Mouse (Mus musculus) R1 (cell line): ENCODE data around the gene Itga6.
A peak's percentile ranks its signal among the peaks of the same experiment; 100 is the strongest.

Experiments
- DNase-seq: peaks from one replicate; pipeline ENCODE4 v3.0.0-alpha.2; 2018; ENCODE audit warnings: low read depth, low spot score

Gene Itga6

DNA sequence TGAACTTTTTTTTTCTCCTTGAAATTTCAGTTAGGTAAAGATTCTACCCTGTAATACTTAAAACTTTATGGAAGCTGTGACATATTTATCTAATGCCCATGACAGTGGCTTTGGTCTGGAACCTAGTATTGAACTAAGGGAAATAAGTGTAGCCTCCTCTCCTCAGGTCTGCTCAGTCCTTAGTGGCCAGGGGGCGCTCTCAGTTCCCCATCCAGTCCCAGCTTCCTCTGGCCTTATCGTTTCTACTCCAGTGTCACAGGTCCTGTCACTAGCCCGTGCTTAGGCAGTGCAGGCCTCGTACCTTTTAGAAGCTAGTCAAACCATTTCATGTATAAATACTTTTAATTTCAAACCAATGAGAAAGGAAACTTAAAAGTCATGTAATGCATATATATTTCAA lies 143.0 kb downstream of the Itga6 start:
- no peak for DNase-seq

DNA sequence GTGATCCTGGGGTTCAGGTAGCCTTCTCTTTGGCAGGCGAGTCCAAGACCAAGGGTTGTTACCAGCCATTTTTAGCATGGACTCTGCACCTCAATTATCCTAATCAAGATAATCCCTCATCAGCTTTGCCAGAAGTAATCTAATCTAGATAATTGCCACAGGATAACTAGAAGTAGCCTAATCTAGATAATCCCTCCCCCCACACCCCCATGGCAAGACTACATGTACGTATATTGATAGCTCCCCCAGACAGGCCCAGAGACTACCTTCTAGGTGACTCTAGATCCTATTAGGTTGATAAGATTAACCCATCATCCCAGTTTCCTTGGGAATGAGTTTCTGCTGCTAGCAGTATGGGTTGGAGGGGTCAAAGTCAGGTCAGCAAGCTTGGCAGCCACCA lies 146.1 kb downstream of the Itga6 start:
- DNase-seq, result no peak

DNA sequence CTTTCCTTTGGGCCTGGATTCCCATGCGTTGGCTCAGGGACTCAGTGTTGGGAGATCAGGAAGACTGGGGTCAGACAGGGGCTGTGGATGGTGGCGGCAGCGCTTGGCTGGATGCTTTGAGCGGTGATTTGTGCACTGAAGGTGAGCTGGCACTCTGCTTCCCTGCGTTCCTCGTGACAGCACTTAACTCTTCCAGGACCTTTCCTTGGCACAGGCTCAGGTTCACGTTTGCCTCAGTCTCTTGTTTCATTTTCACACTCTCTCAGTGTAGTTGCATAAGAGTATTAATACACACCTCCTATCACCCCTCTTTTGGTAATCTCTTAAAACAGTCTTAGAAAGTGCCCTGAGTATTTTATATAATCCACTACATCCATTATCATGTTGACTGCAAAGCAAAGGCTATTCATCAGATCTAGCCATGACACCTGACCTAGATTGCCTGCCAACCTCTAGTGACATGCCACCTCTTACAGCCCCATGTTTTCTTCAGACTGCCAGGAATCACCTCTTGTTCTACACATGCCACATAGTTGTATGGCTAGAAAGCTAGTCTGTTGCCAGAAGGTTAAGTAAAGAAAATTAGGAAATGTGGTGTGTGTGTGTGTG lies 147.4 kb downstream of the Itga6 start:
- DNase-seq, result no peak

DNA sequence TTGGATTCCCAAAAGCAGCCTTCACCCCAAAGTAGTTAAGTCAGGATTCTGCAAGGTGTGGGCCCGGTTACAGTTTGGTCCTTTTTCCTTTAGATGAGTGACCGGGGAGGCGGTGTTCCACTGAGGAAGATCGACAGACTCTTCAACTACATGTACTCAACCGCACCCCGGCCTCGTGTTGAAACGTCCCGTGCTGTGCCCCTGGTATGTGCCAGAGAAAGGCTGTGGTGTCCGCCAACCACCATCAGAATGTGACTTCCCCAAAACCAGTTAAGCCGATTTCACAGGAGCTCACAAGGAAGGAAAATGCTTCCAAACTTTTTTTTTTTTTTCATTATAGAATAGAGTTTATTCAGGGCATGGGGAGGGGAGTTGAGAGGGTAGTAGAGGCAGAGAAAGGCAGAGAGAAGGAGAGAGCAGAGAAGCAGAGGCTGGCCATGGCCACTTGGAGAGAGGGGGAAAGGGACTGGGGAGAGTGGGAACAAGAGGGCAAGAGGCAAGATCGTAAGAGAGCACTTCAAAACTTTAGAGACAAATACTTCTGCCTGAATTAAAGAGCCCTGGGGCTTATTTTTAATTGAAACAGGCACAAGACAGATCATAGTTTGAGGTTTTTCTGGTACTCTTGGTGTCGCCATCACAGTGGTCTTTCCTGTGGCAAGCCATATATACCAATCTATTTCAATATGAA lies 150.3 kb downstream of the Itga6 start:
- no peak for DNase-seq

DNA sequence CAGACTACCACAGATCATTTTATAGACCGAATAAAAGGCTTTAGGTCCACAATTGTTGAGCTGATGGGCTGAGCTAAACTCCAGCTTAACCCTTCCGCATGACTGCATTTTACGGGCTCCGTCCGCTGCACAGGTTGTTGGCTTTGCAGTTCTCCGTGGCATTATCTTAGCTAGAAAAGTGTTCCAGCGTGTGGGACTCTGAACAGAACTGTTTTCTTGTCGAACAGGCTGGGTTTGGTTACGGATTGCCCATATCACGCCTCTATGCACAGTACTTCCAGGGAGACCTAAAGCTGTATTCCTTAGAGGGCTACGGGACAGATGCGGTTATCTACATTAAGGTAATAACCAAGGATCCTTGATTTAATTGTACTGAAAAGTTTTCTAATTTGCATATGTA lies 152.0 kb downstream of the Itga6 start:
- no peak for DNase-seq

DNA sequence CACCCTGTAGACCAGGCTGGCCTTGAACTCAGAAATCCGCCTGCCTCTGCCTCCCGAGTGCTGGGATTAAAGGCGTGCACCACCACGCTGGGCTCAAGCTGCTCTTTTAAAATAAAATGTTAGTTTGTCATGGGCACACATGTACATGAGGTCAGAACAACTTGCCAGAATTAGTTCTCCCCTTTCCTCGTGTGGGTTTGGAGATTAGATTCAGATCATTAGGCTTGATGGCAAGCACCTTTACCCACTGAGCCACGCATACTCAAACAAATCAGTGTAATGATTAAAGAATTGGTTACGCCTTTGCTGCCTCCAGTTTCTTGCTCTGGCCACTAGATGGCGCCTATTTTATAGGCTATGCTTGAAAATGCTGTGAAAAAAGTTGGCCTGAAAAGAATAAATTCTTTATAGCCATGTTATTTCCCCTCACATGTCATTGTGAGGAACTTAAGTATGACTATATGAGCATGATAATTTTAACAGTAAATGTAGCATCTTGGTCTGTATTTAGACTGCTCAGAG lies 153.0 kb downstream of the Itga6 start:
- DNase-seq, result peak; percentile 72

DNA sequence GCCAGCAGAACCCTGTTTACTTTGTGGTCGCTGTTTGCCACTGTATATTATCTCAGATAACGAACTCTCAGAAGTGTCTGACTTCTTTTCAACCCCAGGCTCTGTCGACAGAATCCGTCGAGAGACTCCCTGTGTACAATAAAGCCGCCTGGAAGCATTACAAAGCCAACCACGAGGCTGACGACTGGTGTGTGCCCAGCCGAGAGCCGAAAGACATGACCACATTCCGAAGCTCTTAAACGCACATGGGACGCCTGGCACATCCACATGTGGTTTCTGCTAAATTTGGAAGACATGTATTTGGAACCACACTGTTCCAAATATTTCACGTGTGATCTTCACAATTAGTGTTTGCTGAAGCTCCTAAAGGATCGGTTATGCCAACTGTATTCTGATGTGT lies 154.5 kb downstream of the Itga6 start:
- no peak for DNase-seq

DNA sequence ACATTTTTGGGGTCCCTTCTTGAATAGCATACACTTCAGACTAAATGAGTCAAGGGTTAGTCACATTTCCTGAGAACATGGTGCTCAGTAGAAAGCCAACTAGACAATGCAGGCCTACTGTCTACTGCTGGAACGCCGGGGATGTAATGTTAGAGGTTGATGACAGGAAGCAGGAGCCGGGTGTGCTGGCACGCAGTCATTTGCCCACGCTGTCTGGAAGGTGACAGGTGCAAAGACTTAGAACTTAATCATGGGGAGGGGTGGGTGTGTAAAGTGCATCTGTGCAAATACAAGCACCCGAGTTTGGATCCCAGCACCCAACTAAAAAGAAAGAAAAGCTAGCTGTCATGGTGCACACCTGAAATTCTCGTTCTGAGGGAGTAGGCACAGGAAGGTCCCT lies 159.7 kb downstream of the Itga6 start:
- DNase-seq, result no peak

DNA sequence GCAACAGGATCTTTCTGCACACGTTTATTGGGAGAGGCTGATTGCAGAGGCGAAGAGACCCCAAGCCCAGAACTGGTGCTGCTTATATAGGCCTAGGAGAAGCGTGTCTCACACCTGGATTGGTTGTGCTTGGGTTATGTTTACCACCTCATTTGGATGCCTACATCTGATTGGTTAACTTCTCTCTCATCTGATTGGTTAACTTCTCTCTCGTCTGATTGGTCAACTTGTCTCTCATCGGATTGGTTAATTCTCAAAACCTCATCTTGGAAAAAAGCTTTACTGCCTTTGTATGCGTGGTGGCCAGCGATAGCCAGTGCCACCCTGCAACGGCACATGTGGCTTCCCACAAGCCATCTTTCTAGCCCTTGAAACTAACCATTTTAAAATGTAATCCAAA lies 160.9 kb downstream of the Itga6 start:
- DNase-seq, result peak; percentile 76
